Mouse (Mus musculus): ENCODE results near the gene Nkx1-1. TPM values are rescaled to one million over a fixed set of nuclear protein-coding genes. Genes with fewer than 3 reads are reported as not detected.
A peak's percentile ranks its signal among the peaks of the same experiment; 100 is the strongest.

The Nkx1-1 gene
- polyA plus RNA-seq (2016; fragmentation: Nextera tagmentation; extraction: Ambion mirVana) = 2.8 and 3.2 TPM in 2 replicates

DNA sequence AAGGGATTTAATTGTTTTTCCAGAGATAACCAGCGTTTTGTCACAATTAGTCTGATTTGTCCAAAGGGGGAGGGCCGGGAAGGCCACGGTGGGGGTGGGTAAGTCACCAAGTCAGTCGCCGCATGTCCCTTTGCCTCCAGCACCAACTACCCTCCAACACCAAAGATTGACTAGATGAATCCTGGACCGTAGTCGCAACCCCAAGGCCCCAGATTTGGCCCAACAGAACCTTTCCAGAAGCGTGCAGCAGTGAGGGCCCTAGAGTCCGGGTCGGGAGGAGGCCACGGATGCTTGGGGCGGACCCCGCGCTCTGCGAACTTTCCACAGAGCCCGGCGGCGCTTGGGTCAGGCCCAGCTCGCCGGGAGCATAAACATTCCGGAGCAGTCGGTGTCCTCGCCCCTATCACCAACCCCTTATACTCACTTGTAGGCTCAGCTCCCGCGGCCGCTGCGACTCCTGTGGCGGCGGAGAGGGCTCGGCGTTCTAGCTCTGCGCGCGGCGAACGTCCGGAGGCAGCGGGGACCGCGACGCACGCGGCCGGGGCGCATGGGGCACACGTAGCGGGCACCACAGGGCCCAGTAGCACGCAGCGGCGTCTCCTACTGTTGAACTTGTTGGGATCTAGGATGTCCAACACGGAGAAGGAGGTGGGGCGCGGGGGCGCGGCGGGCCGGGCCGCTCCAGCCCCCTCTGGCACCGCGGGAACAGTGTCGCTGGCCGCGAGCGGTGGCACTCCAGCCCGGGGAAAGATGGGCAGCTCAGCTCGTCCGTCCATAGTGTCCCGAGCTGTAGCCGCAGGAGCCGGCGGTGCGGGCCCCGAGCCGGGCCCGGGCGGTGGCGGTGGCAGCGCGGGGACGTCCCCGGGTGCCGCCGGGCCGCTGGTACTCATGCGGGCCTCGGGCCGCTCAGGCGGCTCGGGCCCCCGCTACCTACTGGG is at the start of gene Nkx1-1:
Gene Nkx1-1 (minus strand): TSS at position 776 of the 938 bp plus-strand sequence.
- no peaks in the 10 kb centered on the region for H3K9me3 ChIP-seq (replicated peaks)
- peak within 1 kb of the TSS; percentile 45 for H3K4me2 ChIP-seq (replicated peaks)
- no peak for ATAC-seq (ENCODE audit: low FRiP score)
- peak within 1 kb of the TSS; percentile 27; the same call in 1 of the 2 replicates for H3K9ac ChIP-seq
- H3K36me3 ChIP-seq = no peaks in the 10 kb centered on the region
- H3K27ac ChIP-seq = peak within 1 kb of the TSS; percentile 48
- under 1% methylated on average over 88 of the region's 90 CpGs for WGBS
- peak within 1 kb of the TSS; percentile 31 for H3K4me3 ChIP-seq
- peaks cover 100% of the 10 kb centered on the region for H3K27me3 ChIP-seq
- H3K4me1 ChIP-seq = peaks cover 33% of the 10 kb centered on the region

GRCm38 (mm10) chr5:33481318-33481685 is 47.5 kb upstream of the Nkx1-1 start:
- Histone ChIP-seq H3K4me1 (peaks cover 28% of the 10 kb centered on the region), H3K36me3 (no peaks in the 10 kb centered on the region), H3K9ac (no peak overlapping the region), H3K27ac (peak overlapping the region; percentile 68), H3K4me3 (no peak overlapping the region), H3K4me2 (replicated peaks) (no peak overlapping the region), H3K9me3 (replicated peaks) (no peaks in the 10 kb centered on the region), H3K27me3 (peaks cover 12% of the 10 kb centered on the region)
- WGBS = 55% methylated on average over 7 of the region's 7 CpGs
- peak; percentile 36 for ATAC-seq (ENCODE audit: low FRiP score)

DNA sequence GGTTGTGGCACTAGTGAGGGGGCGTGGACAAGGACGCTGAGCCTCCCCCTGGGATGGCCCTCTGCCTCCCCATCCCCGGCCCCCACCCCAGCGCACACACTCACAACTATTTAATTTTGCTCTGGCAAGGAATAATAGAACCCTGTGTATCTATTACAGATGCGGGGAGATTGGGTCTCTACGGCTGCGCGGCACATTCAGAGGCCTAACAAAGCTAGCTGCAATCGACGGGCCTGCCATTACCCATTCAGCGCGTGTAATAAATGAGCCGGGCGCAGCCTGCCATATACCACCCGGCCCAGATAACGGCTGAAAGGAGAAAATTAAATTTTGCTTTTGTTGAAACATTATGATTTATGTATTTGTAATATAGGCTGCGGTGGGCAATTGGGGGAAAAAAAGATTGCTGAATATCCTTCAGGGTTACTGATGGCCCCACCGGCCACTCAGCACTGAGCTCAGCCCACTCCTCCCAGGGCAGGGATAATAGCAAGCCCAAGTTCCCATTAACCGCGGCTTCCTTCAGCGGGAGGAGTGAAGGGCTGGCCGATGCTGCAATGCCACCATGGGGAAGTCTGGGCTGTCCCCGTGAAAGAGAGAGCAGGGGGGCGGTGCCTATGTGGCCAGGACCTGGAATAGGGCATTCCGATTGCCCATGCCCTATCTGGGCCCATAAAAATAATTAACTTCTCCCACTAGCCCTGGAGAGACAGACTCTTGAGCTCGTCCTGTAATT is 47.0 kb upstream of the Nkx1-1 start:
- H3K36me3 ChIP-seq = no peaks in the 10 kb centered on the region
- H3K9ac ChIP-seq = no peak overlapping the region
- H3K9me3 ChIP-seq (replicated peaks) = no peaks in the 10 kb centered on the region
- ATAC-seq (ENCODE audit: low FRiP score) = peak; percentile 68
- no peak overlapping the region for H3K4me2 ChIP-seq (replicated peaks)
- peaks cover 9% of the 10 kb centered on the region for H3K27me3 ChIP-seq
- H3K4me1 ChIP-seq = peaks cover 22% of the 10 kb centered on the region
- no peak overlapping the region for H3K4me3 ChIP-seq
- WGBS = 45% methylated on average over 26 of the region's 26 CpGs
- peak overlapping the region; percentile 68 for H3K27ac ChIP-seq

GRCm38 (mm10) chr5:33465464-33465863 is 31.7 kb upstream of the Nkx1-1 start:
- Histone ChIP-seq H3K9me3 (replicated peaks) (no peaks in the 10 kb centered on the region), H3K4me3 (no peak overlapping the region), H3K27me3 (peaks cover 10% of the 10 kb centered on the region; the same call in 1 of the 2 replicates), H3K27ac (peak overlapping the region; percentile 36), H3K4me2 (replicated peaks) (no peak overlapping the region), H3K9ac (no peak overlapping the region), H3K4me1 (peaks cover 30% of the 10 kb centered on the region), H3K36me3 (no peaks in the 10 kb centered on the region)
- 30% methylated on average over 11 of the region's 11 CpGs for WGBS
- ATAC-seq (ENCODE audit: low FRiP score) = peak; percentile 17

DNA sequence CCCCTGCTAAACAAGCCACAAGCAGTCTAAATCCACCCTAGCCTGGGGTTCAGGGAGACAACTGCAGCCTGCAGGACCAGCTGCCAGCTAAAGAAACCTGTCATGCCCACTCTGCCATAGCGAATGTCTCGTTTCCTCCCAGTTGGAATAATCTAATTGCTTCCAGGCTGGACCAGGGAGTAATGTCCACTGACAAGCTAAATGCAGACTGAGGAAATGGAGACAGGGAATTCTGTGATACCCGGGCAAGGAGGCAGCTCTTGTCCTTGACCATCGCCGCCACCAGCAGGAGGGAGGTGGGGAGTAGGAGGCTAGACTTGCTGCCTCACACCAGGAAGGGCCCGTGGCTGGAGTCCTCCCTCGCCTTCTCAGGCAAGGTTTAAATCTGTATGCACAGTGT is 30.6 kb upstream of the Nkx1-1 start:
- Histone ChIP-seq H3K9ac (no peak overlapping the region), H3K4me2 (replicated peaks) (no peak overlapping the region), H3K27me3 (peaks cover 14% of the 10 kb centered on the region; the same call in 1 of the 2 replicates), H3K36me3 (no peaks in the 10 kb centered on the region), H3K4me1 (peaks cover 30% of the 10 kb centered on the region), H3K4me3 (no peak overlapping the region), H3K27ac (no peak overlapping the region), H3K9me3 (replicated peaks) (no peaks in the 10 kb centered on the region)
- 57% methylated on average over 7 of the region's 7 CpGs for WGBS
- no peak for ATAC-seq (ENCODE audit: low FRiP score)

DNA sequence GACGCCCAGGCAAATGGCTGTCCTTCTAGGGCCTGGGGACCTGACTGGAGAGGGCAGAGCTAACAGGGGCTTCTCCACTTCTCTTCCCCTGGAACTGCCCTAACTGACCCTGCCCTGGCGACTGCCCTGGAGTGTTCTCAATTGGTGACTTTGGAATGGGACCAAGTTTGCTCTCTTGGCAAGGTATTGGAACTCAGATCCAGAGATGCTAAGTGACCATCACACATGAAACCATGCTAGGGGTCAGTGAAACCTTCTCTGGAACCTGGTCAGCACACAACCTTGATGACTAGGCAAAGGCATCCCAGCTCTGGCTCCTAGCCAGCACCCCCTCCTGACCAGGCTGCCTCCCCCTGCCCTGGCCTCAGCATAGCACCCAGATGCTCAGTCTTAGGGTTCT is 25.3 kb upstream of the Nkx1-1 start:
- H3K36me3 ChIP-seq = no peaks in the 10 kb centered on the region
- WGBS = 77% methylated on average over 2 of the region's 2 CpGs
- no peak overlapping the region for H3K4me3 ChIP-seq
- no peak overlapping the region for H3K27ac ChIP-seq
- no peaks in the 10 kb centered on the region for H3K9me3 ChIP-seq (replicated peaks)
- H3K4me2 ChIP-seq (replicated peaks) = no peak overlapping the region
- peaks cover 14% of the 10 kb centered on the region for H3K4me1 ChIP-seq
- H3K9ac ChIP-seq = no peak overlapping the region
- H3K27me3 ChIP-seq = peaks cover 44% of the 10 kb centered on the region; the same call in 1 of the 2 replicates
- no peak for ATAC-seq (ENCODE audit: low FRiP score)

DNA sequence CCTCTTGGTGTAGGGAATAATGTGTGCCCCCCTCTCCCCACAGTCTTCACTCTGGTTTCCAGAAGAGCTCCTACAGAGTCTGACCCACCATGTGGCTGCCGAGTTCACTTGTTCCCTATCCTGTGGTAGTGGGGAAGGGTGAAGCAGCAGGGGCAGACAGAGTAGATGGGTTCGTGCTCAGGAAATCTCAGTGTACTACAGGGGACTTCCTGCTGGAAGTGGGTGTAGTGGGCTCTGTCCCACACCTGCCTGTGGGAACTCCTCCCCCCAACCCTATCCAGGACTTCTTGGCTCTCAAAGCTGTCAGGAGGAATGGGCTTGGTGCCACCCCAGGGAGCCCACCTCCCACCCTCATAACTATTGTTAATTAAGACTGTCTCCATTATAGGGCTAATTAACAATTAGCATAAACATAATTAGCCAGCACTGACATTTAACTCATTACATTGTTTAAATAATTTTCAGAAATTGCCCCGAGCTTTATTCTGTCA is 24.4 kb upstream of the Nkx1-1 start:
- no peak for ATAC-seq (ENCODE audit: low FRiP score)
- Histone ChIP-seq H3K9ac (no peak overlapping the region), H3K36me3 (no peaks in the 10 kb centered on the region), H3K4me3 (no peak overlapping the region), H3K9me3 (replicated peaks) (no peaks in the 10 kb centered on the region), H3K27ac (no peak overlapping the region), H3K4me2 (replicated peaks) (no peak overlapping the region), H3K4me1 (peaks cover 9% of the 10 kb centered on the region; the same call in 1 of the 2 replicates), H3K27me3 (peaks cover 46% of the 10 kb centered on the region; the same call in 1 of the 2 replicates)
- WGBS = 56% methylated on average over 3 of the region's 3 CpGs

DNA sequence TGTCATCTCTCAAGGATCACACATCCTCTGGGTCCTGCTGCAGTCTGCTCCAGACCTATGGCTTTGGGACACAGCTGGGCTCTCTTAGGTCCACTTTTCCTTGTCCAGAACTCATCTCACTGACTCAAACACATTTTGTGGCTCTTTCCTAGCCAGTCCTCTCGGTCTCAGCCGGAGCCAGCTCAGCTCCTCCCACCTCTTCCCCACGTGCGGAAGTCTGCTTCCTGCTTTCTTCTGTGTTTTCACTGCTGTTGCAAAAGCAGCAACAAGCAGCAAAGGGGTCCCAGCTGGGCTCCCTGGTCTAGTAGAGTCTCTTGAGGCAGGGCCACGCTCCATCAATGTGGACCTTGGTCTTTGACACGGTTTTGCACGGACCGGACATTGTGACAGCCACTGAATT is 22.0 kb upstream of the Nkx1-1 start:
- H3K4me2 ChIP-seq (replicated peaks) = no peak overlapping the region
- peaks cover 3% of the 10 kb centered on the region; the same call in 1 of the 2 replicates for H3K4me1 ChIP-seq
- WGBS = 62% methylated on average over 8 of the region's 8 CpGs
- no peak overlapping the region for H3K4me3 ChIP-seq
- H3K9ac ChIP-seq = no peak overlapping the region
- H3K27me3 ChIP-seq = peaks cover 62% of the 10 kb centered on the region
- ATAC-seq (ENCODE audit: low FRiP score) = no peak
- no peaks in the 10 kb centered on the region for H3K36me3 ChIP-seq
- H3K9me3 ChIP-seq (replicated peaks) = no peaks in the 10 kb centered on the region
- H3K27ac ChIP-seq = no peak overlapping the region

- H3K4me3 ChIP-seq = no peak overlapping the region
- no peak overlapping the region for H3K27ac ChIP-seq
- H3K9ac ChIP-seq = no peak overlapping the region
- H3K9me3 ChIP-seq (replicated peaks) = no peaks in the 10 kb centered on the region
- peaks cover 6% of the 10 kb centered on the region for H3K4me1 ChIP-seq
- no peaks in the 10 kb centered on the region for H3K36me3 ChIP-seq
- H3K27me3 ChIP-seq = peaks cover 76% of the 10 kb centered on the region
- H3K4me2 ChIP-seq (replicated peaks) = no peak overlapping the region
- ATAC-seq (ENCODE audit: low FRiP score) = 0 out of 2 replicates have a peak, but pooled peaks have one; percentile 46
- WGBS = 55% methylated on average over 9 of the region's 9 CpGs
These were observed 10.0 kb upstream of the Nkx1-1 start for GRCm38 (mm10) chr5:33443794-33444193.

DNA sequence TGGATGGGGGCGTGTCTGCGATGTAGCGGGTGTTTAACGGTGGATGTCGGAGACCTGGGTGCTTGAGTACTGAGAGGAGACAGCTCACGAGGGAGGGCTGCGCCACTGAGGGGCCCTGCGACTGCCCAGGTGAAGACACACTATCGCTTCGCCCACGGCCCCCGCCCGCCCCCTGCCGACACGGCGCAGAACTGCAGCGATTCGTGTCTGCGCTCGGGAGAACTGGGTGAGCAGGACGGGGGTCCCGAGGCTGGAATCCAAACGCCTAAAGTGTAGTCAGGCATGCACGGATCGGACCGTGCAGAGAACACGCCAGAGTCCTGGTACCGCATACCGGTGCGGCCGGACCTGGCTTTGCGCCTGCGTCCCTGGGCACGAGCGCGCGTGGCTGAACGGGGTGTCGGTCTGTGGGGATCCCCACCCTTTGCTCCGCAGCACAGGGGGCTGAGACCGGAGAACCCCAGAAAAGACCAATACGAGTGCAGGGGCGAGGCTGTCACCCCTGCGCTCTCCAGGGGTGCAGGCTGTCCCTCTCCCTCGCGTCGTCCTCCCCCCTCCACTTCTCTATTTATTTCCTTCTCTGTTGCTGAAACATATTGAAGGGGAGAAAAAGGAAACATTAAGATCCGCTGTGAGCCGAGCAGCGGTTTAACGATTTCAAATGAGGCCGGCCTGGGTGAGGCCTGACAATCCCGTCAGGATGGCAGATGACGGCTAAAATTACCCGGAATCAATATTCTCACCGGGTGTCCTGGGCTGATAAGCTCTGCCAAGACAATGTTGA is 9.3 kb upstream of the Nkx1-1 start:
- Histone ChIP-seq H3K36me3 (no peaks in the 10 kb centered on the region), H3K9me3 (replicated peaks) (no peaks in the 10 kb centered on the region), H3K9ac (peak overlapping the region; percentile 49; the same call in 1 of the 2 replicates), H3K4me3 (peak overlapping the region; percentile 30), H3K27ac (peak overlapping the region; percentile 18; the same call in 1 of the 2 replicates), H3K27me3 (peaks cover 82% of the 10 kb centered on the region), H3K4me1 (peaks cover 6% of the 10 kb centered on the region), H3K4me2 (replicated peaks) (peak overlapping the region; percentile 62)
- peak; percentile 61 for ATAC-seq (ENCODE audit: low FRiP score)
- WGBS = 5% methylated on average over 56 of the region's 56 CpGs

DNA sequence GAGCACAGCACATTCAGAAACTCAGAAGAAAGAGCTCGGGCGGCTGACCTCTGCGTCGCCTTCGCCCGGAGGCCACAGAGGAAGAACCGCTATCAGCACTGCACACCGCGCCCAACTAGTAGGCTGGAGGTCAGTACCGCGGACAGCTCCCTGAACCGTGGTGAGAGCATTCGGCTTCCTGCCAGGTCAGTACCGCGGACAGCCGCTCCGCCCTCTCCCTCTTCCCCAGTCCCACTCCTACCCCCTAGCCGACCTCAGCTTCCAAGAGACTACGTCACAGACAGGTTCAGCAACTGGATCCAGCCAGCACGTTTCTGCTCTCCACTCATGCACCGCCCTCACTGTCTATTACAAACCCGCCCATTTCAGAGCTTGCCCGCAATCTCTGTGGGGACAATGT is 4.4 kb upstream of the Nkx1-1 start:
- WGBS = 4% methylated on average over 23 of the region's 23 CpGs
- ATAC-seq (ENCODE audit: low FRiP score) = no peak
- no peaks in the 10 kb centered on the region for H3K36me3 ChIP-seq
- peaks cover 22% of the 10 kb centered on the region for H3K4me1 ChIP-seq
- H3K9ac ChIP-seq = no peak overlapping the region
- H3K27me3 ChIP-seq = peaks cover 100% of the 10 kb centered on the region
- no peak overlapping the region for H3K4me2 ChIP-seq (replicated peaks)
- no peak overlapping the region for H3K4me3 ChIP-seq
- no peak overlapping the region for H3K27ac ChIP-seq
- H3K9me3 ChIP-seq (replicated peaks) = no peaks in the 10 kb centered on the region
